Mouse (Mus musculus) retina, embryonic 14.5 days (tissue): Measurements from ENCODE around the gene Tmeff2.
A peak's percentile ranks its signal among the peaks of the same experiment; 100 is the strongest.

Experiments
- DNase-seq: peaks from one replicate; pipeline ENCODE4 v3.0.0-alpha.2; 2015; ENCODE audit warnings: low spot score

Gene Tmeff2

DNA sequence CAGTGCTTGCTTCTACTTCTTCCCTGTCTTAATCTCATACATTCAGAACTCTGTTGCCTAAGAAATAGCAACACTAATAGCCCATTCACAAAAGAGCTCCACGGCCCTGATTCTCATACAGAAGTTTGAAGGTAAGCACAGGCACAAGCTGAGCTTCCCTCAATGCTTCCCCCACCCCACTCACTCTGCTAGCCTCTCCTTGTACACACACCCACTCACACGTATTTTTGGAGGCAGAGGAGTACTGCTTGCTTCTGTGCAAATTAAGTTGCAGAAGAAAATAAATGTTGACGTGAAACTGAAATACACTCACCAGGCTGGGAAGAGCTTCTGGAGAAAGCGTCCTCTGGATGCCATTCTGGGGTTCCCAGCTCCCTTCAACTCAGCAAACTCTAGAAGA, 80.1 kb downstream of the Tmeff2 start:
- no peak for DNase-seq

DNA sequence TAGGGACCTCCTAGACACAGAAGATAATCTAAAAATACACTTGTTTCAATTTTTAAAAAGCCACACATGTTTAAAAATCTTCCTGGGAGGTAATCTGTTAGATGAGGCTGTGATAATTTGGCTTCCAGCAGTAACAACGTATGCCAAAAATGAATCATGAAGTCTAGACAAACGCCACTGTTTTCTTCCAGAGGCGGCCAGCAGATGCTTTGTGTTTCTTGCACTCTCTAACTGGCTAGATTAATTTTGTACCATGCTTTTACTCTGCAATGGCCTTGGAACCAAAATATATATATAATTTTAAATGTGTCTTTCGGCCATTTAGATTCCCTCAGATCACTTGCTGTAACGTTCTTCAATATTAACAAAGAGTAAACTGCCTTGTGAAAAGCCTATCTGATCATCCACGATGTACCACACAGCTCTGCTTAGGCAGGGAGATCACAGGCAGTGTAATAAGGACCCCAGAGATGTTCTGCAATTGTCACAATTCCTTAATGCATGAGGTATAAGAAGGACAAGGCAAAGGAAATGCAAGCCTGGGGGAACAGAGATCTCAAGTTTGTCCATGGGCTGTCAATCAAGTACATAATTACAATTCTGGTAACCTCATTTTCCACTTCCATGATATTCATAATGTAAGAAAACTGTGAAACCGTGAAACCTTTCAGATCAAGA, 80.8 kb downstream of the Tmeff2 start:
- no peak for DNase-seq

DNA sequence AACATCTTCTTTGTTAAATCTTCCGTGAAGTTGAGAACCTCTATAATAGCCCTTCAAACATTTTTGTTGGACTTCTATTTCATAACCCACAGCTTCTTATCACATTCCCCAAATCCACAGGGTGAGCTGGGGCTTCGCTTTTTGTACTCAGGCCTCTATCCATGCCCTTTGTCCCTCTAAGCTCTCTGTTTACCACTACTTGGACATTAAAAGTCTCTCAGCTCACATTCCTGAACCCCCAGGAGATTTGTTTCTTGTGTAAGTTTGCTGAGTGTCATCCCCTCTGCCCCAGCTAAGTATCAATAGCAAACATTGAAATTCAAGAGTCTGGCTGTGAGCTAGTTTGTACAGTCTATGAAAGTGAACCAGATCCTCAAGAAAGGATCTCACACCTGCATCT, 90.2 kb downstream of the Tmeff2 start:
- DNase-seq, result no peak

DNA sequence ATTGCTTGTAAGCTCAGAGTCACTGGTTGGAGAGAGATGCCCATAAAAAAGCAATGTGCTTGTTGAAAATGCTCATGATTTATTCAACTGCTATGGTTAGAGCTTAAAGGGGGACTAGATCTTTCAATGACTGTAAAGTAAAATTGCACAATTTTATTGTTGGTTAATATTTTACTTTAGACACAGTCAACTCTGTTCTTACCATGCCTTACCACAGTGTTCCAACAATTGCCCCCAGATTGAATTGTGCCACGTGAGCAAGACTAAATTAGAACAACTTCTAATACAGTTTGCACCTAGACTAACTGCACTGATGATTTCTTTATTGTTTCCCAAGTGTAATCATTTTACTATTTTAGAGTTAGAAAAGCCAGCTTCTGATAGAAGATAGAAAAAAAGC, 94.1 kb downstream of the Tmeff2 start:
- DNase-seq, result no peak

DNA sequence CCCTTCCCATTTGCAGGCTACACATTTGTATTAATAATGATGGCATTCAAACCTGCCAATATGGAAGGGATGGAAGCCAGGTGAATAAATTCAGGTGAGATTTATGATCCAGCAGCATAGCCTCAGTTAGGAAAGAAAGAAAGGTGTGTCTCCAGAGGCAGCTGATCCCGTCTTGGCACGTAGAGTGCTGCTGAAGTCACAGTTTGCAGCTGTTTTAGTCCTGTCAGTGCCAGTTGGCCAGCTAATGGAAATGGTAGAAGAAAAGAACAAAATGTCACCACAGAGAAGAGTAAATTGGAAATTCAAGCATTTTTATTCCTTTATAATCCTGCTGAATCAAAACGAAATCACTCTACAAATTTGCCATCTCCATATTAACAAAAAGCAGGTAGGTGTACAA, 99.3 kb downstream of the Tmeff2 start:
- DNase-seq, result no peak

DNA sequence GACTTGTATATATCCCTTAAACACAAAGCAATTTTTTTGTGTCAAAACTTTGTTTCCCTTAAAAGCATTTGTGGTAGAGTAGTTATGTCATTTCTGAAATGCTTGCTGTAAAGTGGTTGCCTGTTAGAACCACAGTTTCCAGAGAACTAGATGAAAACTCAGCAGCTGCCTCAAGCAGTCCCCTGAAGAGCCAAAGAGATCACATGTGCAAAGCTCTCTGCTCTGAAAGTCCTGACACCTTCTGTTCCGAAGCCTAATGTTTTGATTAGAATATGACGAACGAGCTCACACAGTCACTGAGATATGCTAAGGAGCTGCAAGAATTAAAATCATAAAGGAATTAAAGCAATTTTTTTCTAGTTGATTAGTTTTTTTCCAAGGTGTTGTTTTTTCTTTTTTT, 107.9 kb downstream of the Tmeff2 start:
- DNase-seq, result no peak

DNA sequence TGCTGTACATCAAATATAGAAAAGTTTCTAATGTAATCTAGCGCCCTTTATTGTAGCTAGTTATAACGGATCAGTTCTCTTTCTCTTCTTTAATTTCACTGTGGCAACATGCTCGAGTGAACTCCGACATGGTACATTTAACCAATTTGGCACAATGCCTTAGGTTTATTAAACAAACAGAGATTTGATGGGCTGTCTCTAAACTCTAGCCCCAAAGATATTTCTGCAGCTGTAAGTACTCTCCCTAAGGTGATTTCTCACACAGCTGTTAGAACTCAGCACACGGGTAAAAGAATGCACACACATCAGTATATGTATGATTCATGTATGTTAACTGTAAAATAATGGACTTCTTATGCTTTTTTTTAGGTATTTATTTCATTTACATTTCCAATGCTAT, 139.8 kb downstream of the Tmeff2 start:
- no peak for DNase-seq

DNA sequence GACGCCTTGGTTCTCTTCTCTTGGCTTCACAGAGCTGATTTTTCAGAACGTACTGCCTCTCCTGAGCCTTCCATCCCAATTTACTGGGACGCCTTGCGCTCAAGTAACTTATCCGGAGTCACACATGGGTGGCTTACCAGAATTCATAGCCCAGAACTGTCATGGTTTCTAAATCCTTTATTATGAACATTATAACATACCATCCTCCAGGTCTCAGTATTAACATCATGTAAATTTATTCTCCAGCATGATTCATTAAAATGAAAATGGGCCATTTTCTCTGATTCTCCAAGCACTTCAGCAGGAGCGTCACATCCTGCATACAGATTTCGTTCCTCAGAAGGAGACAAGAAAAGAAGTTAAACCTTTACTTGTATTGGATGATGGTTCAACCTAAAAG, 144.4 kb downstream of the Tmeff2 start:
- DNase-seq, result no peak

DNA sequence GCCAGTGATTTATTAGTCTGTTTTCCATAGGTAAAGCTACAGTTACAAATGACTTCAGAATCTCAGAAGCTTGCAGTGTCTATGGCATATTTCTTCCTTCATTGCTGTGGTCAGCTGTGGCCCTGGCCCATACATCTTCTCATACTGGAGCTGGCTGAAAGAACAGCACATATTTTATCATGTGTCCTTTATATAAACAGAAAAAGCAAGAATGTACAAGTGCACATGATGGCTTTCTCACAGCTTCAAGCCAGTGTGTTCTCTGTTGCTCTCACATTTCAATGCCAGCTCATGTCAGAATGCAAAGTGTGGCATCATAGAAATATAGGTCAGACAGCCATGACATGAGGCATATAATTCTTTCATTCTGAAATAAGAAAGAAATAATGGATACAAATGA, 164.1 kb downstream of the Tmeff2 start:
- DNase-seq, result no peak

DNA sequence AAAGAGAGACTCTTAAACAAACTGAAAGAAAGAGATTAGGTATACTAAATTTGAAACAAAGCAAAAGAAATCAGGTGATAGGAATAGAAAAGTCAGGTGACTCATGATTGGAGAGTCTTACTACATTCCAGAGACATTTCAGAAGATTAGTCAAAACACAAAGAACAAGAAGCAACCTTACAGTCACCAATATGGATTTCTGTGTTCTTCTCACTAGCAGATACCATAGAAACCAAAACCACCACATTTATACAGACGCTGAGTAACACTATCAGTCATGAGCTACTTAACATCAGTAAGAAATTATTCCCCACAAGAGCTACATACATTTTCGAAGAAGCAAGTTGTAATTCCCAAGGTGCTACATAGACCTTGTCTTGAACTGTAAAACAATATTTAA, 165.2 kb downstream of the Tmeff2 start:
- no peak for DNase-seq

DNA sequence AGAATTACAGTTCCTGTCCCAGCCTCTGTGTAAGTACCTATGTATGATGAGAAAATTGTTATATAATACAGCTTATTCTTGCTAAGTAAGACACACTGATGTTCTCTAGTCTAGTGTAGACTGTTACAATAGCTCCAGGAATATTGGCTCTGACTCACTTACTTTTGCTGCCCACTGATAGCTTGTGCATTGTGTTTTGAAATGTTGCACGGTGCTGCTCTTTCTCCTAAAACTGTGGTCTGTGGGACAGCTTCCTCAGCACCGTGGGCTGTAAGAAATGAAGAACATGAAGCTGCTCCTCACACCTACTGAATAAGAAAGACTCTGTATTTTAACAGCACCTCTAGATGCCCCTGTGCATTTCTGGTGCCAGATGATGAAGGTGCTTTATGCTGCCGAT, 168.4 kb downstream of the Tmeff2 start:
- no peak for DNase-seq

DNA sequence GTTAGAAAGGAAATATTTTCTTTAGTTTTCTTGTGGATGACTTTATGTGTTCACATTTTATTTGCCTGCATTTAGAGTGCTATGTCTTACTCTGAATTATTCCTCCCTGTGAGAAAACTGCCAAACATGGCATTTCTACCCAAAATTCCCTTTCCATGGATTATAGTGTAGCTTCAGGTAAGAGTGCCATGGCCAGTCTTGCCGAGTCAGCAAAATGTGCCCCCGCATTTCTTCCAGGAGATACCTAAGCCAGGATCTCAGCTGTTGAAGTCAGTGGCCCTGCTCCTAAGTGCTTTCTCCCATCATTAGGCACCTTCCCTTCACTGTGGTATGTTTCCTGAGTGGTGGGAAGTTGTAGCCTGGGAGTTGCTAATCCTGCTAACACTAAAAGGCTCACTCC, 168.8 kb downstream of the Tmeff2 start:
- peak; percentile 13 for DNase-seq

DNA sequence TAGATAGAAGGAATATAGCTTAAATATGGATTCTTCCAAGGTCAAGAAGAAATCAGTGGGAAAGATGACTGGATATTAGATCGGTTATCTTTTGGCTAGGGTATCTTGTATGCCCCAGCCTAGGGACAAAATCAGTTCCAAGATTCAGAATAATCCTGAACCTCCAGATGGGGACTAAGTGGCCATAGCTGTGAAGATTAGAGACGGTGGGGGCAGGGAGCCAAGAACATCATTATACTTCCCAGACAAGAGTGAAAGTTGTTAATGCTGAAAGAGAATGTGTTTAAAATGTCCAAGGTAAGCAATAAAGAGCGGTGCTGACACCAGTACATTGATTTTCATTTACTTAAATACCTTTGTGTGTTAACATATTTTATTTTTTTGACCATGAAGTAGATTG, 173.6 kb downstream of the Tmeff2 start:
- DNase-seq, result no peak

DNA sequence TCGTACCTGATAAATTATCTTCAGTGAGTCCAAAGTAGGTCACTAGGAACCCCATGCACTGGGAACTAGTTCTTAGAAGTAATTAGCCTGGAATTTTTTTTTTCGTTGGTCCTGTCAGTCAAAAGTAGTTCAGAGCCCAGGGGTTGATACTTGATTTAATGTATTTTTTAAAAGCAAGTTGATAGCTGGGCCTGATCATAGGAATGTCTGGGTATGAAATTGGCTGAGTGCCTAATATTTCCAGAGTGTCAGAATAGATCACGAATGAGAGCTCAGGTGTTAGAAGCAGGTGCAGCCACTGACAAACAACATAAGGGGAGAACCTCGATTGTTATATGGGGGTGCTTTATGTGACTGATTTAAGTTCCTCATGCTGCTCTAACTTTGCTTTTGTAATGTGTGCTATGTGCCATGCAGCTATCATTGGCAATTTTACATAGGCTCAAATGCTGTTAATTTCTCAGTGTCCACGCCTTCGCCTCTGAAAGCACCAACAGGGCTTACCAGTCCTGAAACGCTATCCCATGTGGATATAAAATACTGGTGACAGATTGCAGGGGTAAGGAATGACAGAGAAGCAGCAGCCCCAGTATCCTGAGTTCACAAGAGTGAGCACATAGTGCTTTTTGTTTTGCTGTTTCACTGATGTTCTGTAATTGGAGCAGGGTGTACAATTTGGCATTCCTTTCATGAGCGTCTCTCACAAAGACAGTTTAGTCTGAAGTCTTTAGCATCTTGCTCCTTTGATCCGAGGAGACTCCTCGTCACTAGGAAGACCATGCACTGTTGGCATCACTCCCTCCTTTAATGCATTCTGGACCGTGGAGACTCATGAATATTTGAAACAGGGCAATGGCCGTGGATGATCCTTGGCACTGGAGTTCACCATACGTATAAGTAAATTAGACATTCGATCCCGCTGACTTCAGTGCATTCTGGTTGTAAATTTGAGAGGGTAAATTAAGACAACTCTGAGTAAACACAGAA, 175.6 kb downstream of the Tmeff2 start:
- no peak for DNase-seq

DNA sequence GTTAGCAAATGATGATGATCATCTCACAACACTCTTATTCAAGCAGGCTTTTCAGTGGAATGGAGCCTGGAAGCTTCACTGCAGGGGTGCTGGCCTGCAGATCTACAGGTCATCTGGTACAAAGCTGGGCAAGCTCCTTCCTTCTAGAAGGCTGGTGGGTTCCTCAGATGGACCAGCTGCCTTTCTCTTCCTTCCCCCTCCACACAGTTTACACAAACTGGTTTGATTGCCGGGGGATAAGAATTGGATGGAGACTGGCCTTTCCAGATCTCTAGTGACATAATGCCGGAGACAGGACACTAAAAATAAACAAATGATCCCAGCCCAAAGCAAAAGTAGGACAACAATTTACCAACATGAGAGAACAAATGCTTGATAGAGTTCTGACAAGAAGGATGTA, 188.5 kb downstream of the Tmeff2 start:
- DNase-seq, result no peak

DNA sequence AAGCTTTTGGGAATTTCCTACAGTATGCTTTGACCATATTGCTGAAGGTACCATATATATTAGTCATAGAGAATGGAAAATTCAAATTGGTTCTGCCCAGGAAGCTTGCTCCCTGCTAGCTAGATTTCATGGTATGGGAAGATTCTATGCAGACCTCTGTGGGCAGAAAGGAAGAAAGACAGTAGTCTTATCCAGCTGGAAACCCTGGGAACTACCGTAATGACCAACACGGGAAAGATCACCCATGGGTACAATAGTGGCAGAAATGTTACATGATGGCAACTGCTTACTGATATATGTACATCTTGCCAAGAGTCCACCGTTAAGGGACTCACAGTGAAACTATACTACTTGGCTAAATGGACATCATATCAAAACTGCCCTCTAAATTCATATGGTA, 189.4 kb downstream of the Tmeff2 start:
- DNase-seq, result no peak

DNA sequence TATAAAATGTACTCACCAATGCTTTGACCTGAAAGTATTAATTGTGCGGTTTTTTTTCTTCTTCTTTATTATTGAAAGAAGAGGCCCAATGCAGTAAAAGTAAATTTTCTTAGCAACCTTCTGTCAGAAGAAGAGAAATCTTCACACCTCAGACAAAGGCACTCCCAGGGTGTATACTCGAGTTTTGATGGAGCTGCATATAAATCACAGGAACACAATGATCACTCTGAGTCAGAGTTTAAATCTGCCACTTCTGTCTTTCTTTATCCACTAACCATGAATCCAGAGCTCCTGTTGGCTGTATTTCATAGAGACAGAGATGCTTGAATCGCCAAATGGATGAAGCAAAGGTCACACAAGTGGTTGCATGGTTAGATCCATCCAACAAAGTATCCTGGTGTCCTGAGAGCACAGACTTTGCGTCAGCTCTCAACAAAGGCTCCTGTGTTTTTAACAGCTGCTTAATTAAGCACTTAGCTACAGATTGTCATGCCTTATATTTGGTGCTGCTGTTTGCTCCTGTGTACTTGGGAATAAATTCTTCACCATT, 189.8 kb downstream of the Tmeff2 start:
- DNase-seq, result no peak

DNA sequence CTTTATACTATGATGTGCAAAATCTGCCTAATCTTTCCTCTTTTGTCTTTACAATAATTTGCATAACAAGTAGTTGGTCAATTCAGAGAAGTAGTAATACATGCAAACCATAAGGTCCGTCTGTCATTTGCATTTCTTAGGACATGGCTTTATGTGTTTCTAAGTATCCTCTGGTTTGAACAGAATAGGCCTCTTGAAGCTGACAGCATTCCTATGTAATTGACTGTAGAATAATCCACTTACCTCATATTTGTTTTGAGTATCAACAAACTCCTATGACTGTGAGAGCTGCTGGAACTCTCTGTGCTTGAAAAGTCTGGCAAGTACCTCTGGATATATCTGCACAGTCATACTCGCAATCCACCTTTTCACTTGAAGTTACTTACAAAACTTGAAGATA, 194.3 kb downstream of the Tmeff2 start:
- peak; percentile 2 for DNase-seq

DNA sequence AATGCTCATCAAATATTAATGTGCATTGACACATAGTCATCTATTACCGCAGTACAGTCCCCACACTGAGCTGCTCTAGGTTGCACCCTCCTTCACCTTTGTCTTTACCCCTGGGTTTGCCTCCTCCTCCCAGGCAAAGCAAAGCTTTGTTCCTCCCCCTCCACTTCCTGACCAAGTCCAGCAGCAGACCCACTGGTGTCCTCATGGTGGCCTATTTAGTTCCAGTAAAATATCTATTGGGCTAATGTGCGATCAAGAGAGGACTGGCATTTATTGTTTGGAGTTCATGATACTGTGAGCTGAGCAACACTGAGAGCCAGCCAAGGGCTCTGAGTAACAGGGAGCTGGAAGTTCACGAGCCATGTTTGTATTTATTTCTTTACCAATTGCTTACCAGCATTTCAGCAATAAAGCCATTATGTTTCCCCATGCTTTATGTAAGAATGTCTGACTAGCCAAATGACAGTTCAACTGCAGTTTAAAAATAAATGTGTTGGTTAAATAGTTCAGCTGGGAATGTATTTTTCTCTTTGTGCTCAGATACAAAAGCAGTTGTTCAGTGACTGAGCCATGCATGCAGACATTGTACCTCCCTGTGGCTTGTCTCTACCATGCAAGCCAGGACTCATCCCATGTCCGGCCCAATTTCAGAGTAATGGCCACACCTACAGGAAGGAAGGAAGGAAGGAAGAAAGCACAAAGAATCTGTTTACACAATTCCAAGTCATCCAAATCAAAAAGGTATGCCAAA, 196.6 kb downstream of the Tmeff2 start:
- DNase-seq, result peak; percentile 28

DNA sequence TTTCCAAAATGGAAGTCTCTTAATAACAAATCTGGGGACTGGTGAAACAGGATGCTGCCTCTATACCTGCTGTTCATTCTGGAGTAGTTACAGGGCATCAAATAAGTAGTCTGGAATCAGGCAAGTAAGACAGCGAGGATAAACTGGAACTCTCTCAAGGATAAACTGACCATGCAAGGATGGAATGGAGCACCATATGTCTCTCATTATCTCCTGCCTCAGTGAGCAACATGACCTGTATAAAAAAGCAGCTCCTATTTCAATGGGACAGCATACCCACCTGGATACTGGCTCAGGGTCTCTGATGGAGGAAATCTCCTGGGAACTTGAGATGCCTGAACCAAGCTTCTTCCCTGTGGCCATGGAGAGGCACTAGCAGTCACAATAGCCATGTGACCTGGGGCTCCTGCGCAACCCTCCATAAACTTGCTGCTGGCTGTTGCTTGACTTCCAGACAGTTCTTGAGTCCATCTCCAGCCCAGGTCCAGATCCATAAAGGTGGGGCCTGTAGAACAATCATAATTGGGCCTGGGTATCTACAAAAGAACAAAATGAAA, 200.7 kb downstream of the Tmeff2 start:
- DNase-seq, result no peak

DNA sequence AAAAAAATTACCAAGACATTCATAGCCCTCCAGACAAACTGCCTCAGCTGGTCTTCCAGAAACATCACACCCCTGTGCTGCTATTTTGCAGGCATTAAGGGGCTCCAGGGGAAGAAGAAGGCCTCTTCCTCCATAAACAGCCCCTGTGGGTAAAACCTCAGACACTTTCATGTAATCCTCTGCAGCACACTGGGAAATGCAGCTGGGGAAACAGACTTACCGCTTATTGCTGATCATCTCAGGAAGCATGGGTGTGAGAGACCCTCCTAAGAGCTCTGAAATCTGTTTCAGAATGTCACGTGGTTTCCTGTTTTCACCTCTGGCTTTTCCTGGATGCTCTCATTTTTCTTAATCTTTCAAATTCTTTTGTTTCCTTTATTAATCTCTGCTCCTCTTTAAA, 204.3 kb downstream of the Tmeff2 start:
- DNase-seq, result no peak

DNA sequence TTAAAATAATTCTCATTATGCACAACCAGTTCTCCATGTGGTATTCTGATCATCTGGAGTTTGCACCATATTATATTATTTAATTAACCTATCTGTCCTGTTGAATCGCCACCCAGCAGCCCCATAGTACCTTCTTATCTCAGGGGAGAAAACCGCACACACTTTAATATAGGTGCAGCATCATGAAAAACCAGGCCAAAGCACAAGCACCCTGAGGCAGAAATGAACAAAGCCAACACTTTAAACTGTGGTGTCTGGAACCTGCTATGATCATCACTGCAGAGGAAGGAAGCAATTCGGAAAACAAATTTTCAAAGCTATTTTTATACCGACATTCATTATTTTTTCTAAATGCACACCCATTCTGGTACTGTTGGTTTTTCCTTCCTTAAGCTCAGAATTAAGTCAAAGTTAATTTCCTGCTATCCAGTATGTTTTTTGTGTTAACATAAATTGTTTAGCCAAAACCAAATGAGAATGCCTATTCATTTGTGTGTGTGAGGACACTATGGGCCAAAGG, 206.0 kb downstream of the Tmeff2 start:
- no peak for DNase-seq
